Mouse (Mus musculus) cerebellum, adult 11 months (tissue): ENCODE measurements at regions not wholly inside any gene's neighbourhood (a gene's known extent, or its start where the extent isn't known, plus 50 kb on each side); places are given as distances from the start of the nearest gene placed in this dataset.

Experiments
- DNase-seq: peaks from one replicate; pipeline ENCODE4 v3.0.0; 2022

DNA sequence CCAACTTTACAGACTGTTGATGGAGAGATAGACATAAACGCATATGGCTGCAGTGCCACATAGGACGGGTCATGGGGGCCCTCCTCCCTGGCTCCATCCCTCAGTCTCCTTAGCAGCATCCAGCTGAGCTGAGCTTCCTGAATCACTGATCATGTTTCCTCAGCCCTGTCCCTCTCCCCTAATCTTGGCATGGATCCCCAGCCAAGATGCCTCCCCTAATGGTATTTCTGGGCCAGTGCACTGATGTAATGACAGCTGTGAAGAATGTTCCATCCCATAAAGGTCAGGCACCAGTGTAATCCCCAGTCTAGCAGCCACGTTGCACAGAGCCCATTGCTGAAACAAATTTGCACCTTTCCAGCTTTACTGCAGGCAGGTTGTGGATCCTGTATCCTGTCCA lies 576.5 kb upstream of the Cpeb2 start:
- DNase-seq: no peak

DNA sequence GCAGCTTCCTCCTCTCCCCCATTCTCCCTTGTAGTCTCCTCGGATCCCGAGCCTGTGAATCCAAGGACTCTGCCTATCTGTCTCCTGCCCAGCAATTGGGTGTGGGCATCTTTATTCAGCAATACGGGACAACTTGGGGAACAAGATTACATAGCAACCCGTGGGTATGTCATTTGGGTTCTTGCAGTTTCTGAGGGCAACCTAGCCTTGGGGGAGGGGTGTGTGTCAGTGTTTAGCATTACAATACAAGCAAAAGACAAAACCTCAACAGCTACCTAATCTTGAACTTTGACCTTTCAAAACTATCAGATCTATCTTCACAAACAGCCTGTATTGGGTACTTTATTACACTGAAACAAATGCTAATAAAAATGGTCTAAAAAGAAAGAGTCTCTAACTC lies 573.0 kb upstream of the Cpeb2 start:
- no peak for DNase-seq

DNA sequence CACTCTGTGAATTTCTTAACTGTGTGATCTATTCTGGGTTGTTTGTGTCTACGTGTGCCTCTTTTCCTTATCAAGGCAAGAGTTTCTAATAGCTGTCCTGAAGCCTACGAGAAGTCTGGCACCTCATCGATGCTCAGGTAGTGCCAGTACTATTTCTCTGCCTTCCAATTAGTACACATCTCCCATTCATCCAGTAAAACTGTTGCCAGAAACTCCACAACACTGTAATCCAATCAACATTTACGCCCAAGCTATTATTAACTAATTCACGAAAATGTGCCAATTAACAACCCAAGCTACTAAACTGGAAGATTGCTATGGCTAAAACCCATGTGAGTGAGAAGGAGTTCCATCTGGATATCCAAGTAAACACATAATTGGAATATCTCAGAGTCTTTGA lies 553.4 kb upstream of the Cpeb2 start:
- DNase-seq: no peak

DNA sequence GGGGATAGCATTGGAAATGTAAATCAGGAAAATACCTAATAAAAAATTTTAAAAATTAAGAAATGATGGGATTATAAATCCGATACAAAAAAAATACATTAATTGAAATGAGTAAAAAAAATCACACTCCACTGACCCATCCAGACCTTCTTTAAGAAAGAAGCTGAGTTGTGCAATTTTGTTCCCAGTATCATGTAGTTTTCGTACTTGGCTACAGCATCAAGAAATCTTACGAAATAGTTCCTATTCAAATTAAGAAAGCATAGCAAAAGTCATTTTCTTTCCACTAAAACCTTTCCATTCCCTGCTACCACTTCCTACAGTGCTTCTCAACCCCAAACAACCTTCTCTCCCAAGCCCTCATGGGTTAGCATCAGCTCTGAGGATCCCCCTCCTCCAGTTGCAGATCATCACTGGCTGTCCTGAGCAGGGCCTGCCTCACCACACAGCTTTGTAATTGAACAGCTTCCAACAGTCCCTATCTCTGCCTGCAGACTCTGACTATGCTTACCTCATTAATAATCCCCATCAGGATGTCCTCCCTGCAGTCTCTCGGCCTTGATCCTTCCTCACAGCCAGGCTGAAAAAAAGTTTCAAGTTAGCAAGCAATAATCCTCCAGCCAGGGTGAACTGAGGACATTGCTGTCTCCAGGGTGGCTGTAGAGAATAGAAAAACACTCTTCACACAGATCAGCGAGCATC lies 547.5 kb upstream of the Cpeb2 start:
- DNase-seq: no peak

DNA sequence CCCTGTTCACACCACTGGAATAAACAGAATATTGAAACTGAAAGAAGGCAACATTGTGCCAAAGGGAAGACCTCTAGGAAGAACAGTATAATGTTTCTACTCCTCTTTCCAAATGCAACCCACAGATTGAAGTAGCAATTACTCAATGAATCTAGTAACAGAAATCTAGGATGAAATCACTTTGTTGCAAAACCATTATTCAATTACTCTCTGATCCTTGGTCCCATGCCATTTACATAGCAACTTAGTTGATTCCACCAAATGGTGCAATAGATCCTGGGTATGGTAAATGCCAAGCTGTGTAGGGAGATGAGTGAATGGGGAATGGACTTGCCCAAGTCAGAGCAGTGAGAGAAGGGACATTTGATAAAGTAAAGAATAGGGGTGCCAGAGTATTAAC lies 545.8 kb upstream of the Cpeb2 start:
- no peak for DNase-seq
